Mouse (Mus musculus): Measurements from ENCODE around the gene Tuba1b. TPM values are rescaled to one million over a fixed set of nuclear protein-coding genes. Genes with fewer than 3 reads are reported as not detected.

Tuba1b gene
- polyA plus RNA-seq, 1 experiment from 2014 or later, result 1,967 TPM

Other genes starting within 250 kb of the Tuba1b start
- gene Ccdc65, start 226.4 kb downstream of the Tuba1b start, polyA plus RNA-seq (2014; fragmentation: Nextera tagmentation; extraction: Ambion mirVana), result 0.70 and 0.96 TPM in 2 replicates
- 12.1 and 12.6 TPM in 2 replicates for gene Fkbp11, start 206.4 kb downstream of the Tuba1b start, polyA plus RNA-seq (2014; fragmentation: Nextera tagmentation; extraction: Ambion mirVana)
- 42.0 and 44.0 TPM in 2 replicates for gene Arf3, start 171.4 kb downstream of the Tuba1b start, polyA plus RNA-seq (2014; fragmentation: Nextera tagmentation; extraction: Ambion mirVana)
- 0.51 and 0.95 TPM in 2 replicates for gene Wnt10b, start 156.4 kb downstream of the Tuba1b start, polyA plus RNA-seq (2014; fragmentation: Nextera tagmentation; extraction: Ambion mirVana)
- gene Wnt1, start 144.7 kb downstream of the Tuba1b start, polyA plus RNA-seq (2014; fragmentation: Nextera tagmentation; extraction: Ambion mirVana), result 11.8 and 12.9 TPM in 2 replicates
- gene Ddn, start 125.1 kb downstream of the Tuba1b start, polyA plus RNA-seq (2014; fragmentation: Nextera tagmentation; extraction: Ambion mirVana), result 0.48 and 0.78 TPM in 2 replicates
- gene Prkag1, start 103.0 kb downstream of the Tuba1b start, polyA plus RNA-seq (2014; fragmentation: Nextera tagmentation; extraction: Ambion mirVana), result 73.1 and 74.0 TPM in 2 replicates
- 14.7 and 16.3 TPM in 2 replicates for gene Kmt2d, start 63.4 kb downstream of the Tuba1b start, polyA plus RNA-seq (2014; fragmentation: Nextera tagmentation; extraction: Ambion mirVana)
- gene Rhebl1, start 40.0 kb downstream of the Tuba1b start, polyA plus RNA-seq (2014; fragmentation: Nextera tagmentation; extraction: Ambion mirVana), result 18.9 and 19.8 TPM in 2 replicates
- 0.44 and 2.3 TPM in 2 replicates for gene Dhh, start 36.0 kb downstream of the Tuba1b start, polyA plus RNA-seq (2014; fragmentation: Nextera tagmentation; extraction: Ambion mirVana)
- 7.1 and 8.9 TPM in 2 replicates for gene Lmbr1l, start 16.3 kb downstream of the Tuba1b start, polyA plus RNA-seq (2014; fragmentation: Nextera tagmentation; extraction: Ambion mirVana)
- not detected in 2 replicates for gene Gm49450, start 19.0 kb upstream of the Tuba1b start, polyA plus RNA-seq (2014; fragmentation: Nextera tagmentation; extraction: Ambion mirVana)
- gene Tuba1a, start 19.1 kb upstream of the Tuba1b start, polyA plus RNA-seq (2014; fragmentation: Nextera tagmentation; extraction: Ambion mirVana), result 8,277 and 8,733 TPM in 2 replicates
- gene Tuba1c, start 95.3 kb upstream of the Tuba1b start, polyA plus RNA-seq (2014; fragmentation: Nextera tagmentation; extraction: Ambion mirVana), result 109 and 112 TPM in 2 replicates
- gene Prph, start 120.6 kb upstream of the Tuba1b start, polyA plus RNA-seq (2014; fragmentation: Nextera tagmentation; extraction: Ambion mirVana), result 38.7 and 54.0 TPM in 2 replicates
- 23.3 and 25.9 TPM in 2 replicates for gene Troap, start 140.0 kb upstream of the Tuba1b start, polyA plus RNA-seq (2014; fragmentation: Nextera tagmentation; extraction: Ambion mirVana)
- 3.0 and 3.2 TPM in 2 replicates for gene C1ql4, start 153.3 kb upstream of the Tuba1b start, polyA plus RNA-seq (2014; fragmentation: Nextera tagmentation; extraction: Ambion mirVana)
- 0.19 and 0.41 TPM in 2 replicates for gene Dnajc22, start 158.6 kb upstream of the Tuba1b start, polyA plus RNA-seq (2014; fragmentation: Nextera tagmentation; extraction: Ambion mirVana)
- gene Spats2, start 191.4 kb upstream of the Tuba1b start, polyA plus RNA-seq (2014; fragmentation: Nextera tagmentation; extraction: Ambion mirVana), result 63.3 and 63.7 TPM in 2 replicates

All from neural tube, embryonic 11.5 days (tissue).